8 mouse cellular contexts compared by ENCODE assay signal in genomic region chr7:16993651-16994399, GRCm38 (mm10). TPM values are rescaled to one million over a fixed set of nuclear protein-coding genes. Genes with fewer than 3 reads are reported as not detected.
DNase-seq lines count a peak whose midpoint lies in the region; ATAC-seq lines count a peak whose summit lies in the region.

No protein-coding gene starts in this region.

- peak overlapping the region; percentile 44 for H3K9ac ChIP-seq in forebrain, embryonic 15.5 days (replicated peaks)
- H3K9ac ChIP-seq in limb, embryonic 12.5 days (replicated peaks), result peak overlapping the region; percentile 87
- H3K9ac ChIP-seq in midbrain, embryonic 11.5 days (ENCODE audit: low read length), result peak overlapping the region; percentile 82

- peaks cover 38% of the 10 kb centered on the region for H3K4me1 ChIP-seq in forebrain, embryonic 15.5 days
- peaks cover 61% of the 10 kb centered on the region for H3K4me1 ChIP-seq in limb, embryonic 12.5 days (replicated peaks)
- peaks cover 39% of the 10 kb centered on the region for H3K4me1 ChIP-seq in midbrain, embryonic 11.5 days (ENCODE audit: control insufficient read depth, insufficient read depth, low read length)

- peak overlapping the region; percentile 57 for H3K27ac ChIP-seq in forebrain, embryonic 15.5 days (replicated peaks)
- H3K27ac ChIP-seq in limb, embryonic 12.5 days, result peak overlapping the region; percentile 89
- peak overlapping the region; percentile 48; the same call in 1 of the 2 replicates for H3K27ac ChIP-seq in midbrain, embryonic 11.5 days (ENCODE audit: low read depth, low read length)

- WGBS in forebrain, embryonic 15.5 days, result 3% methylated on average over 27 of the region's 27 CpGs
- WGBS in limb, embryonic 12.5 days, result under 1% methylated on average over 27 of the region's 27 CpGs
- WGBS in midbrain, embryonic 11.5 days, result 1% methylated on average over 27 of the region's 27 CpGs

- peak overlapping the region; percentile 48 for H3K4me2 ChIP-seq in forebrain, embryonic 15.5 days (replicated peaks)
- peak overlapping the region; percentile 89 for H3K4me2 ChIP-seq in limb, embryonic 12.5 days
- peak overlapping the region; percentile 73 for H3K4me2 ChIP-seq in midbrain, embryonic 11.5 days

- no peaks in the 10 kb centered on the region for H3K36me3 ChIP-seq in forebrain, embryonic 15.5 days
- H3K36me3 ChIP-seq in limb, embryonic 12.5 days, result peaks cover 39% of the 10 kb centered on the region
- H3K36me3 ChIP-seq in midbrain, embryonic 11.5 days (ENCODE audit: control insufficient read depth, insufficient read depth, low read length), result peaks cover 3% of the 10 kb centered on the region; the same call in 1 of the 2 replicates

- no peaks in the 10 kb centered on the region for H3K27me3 ChIP-seq in forebrain, embryonic 15.5 days
- no peaks in the 10 kb centered on the region for H3K27me3 ChIP-seq in limb, embryonic 12.5 days
- no peaks in the 10 kb centered on the region for H3K27me3 ChIP-seq in midbrain, embryonic 11.5 days (ENCODE audit: control insufficient read depth, insufficient read depth, low read length)

- peak overlapping the region; percentile 41 for H3K4me3 ChIP-seq in forebrain, embryonic 15.5 days
- H3K4me3 ChIP-seq in limb, embryonic 12.5 days (replicated peaks), result peak overlapping the region; percentile 73
- peak overlapping the region; percentile 46 for H3K4me3 ChIP-seq in midbrain, embryonic 11.5 days (ENCODE audit: low read depth, low read length)

- H3K9me3 ChIP-seq in forebrain, embryonic 15.5 days, result no peaks in the 10 kb centered on the region
- no peaks in the 10 kb centered on the region; the same call in 1 of the 2 replicates for H3K9me3 ChIP-seq in limb, embryonic 12.5 days
- H3K9me3 ChIP-seq in midbrain, embryonic 11.5 days (ENCODE audit: control insufficient read depth, low read length), result no peaks in the 10 kb centered on the region

- DNase-seq in 3T3-L1 (ENCODE audit: low read depth, low spot score), result peak; percentile 27
- DNase-seq in adrenal gland, adult 2 months, result peak; percentile 93
- peak; percentile 91 for DNase-seq in heart, postnatal 4 days
- DNase-seq in midbrain, embryonic 11.5 days (ENCODE audit: low spot score, missing footprints), result peak; percentile 96
- DNase-seq in testis, postnatal 14 days (ENCODE audit: low spot score), result peak; percentile 85
- no peak for DNase-seq in layer of hippocampus, adult 8-10 months (ENCODE audit: low spot score in 2 of 2)

- ATAC-seq in forebrain, embryonic 15.5 days (replicated peaks), result peak; percentile 88
- peak; percentile 94 for ATAC-seq in limb, embryonic 12.5 days (ENCODE audit: insufficient number of reproducible peaks, insufficient read depth, low FRiP score, low TSS enrichment, low read depth)
- peak; percentile 79 for ATAC-seq in midbrain, embryonic 11.5 days (ENCODE audit: low FRiP score)

RNA-seq across cellular contexts. Expression of gene Ccdc8, which starts 1.3 kb away (rescaled TPM):
- total RNA-seq in adrenal gland, adult 2 months (2021), result 10 to 100 TPM; 13.6 to 28.9 TPM
- polyA plus RNA-seq in adrenal gland, adult 2 months (2012; rRNA removed), result 7.3 and 7.5 TPM in 2 replicates
- 6.8 and 7.0 TPM in 2 replicates for polyA plus RNA-seq in forebrain, embryonic 15.5 days (2015; fragmentation: Nextera tagmentation; extraction: Ambion mirVana)
- total RNA-seq in heart, postnatal 4 days (2021), result 10 to 100 TPM; 22.0 to 24.5 TPM
- polyA plus RNA-seq in limb, embryonic 12.5 days (2016; fragmentation: Nextera tagmentation; extraction: Ambion mirVana), result 22.1 and 35.2 TPM in 2 replicates
- polyA plus RNA-seq in midbrain, embryonic 11.5 days (2014; fragmentation: Nextera tagmentation; extraction: Ambion mirVana), result 13.2 and 14.7 TPM in 2 replicates
- 1 to 10 TPM; 2.0 to 2.6 (median 2.3) TPM for total RNA-seq in layer of hippocampus, adult 8-10 months (2022)

RNA-seq across cellular contexts. Expression of gene Gm42372, which starts 10.9 kb away (rescaled TPM):
- 1 to 10 TPM; 1.1 to 1.6 TPM for total RNA-seq in adrenal gland, adult 2 months (2021)
- 0.13 and 0.33 TPM in 2 replicates for polyA plus RNA-seq in adrenal gland, adult 2 months (2012; rRNA removed)
- 3.7 and 4.3 TPM in 2 replicates for polyA plus RNA-seq in forebrain, embryonic 15.5 days (2015; fragmentation: Nextera tagmentation; extraction: Ambion mirVana)
- total RNA-seq in heart, postnatal 4 days (2021), result under 1 TPM in 1 of 2 experiments, not detected in 1; 0.05 TPM
- 0.26 and 0.32 TPM in 2 replicates for polyA plus RNA-seq in limb, embryonic 12.5 days (2016; fragmentation: Nextera tagmentation; extraction: Ambion mirVana)
- polyA plus RNA-seq in midbrain, embryonic 11.5 days (2014; fragmentation: Nextera tagmentation; extraction: Ambion mirVana), result 1.6 and 2.5 TPM in 2 replicates
- total RNA-seq in layer of hippocampus, adult 8-10 months (2022), result 10 to 100 TPM; 47.3 to 63.6 (median 51.9) TPM

RNA-seq across cellular contexts. Expression of gene Ppp5c, which starts 33.9 kb away (rescaled TPM):
- 10 to 100 TPM; 82.2 to 86.0 TPM for total RNA-seq in adrenal gland, adult 2 months (2021)
- 164 and 179 TPM in 2 replicates for polyA plus RNA-seq in adrenal gland, adult 2 months (2012; rRNA removed)
- 103 and 111 TPM in 2 replicates for polyA plus RNA-seq in forebrain, embryonic 15.5 days (2015; fragmentation: Nextera tagmentation; extraction: Ambion mirVana)
- 100 to 1,000 TPM; 109 TPM for total RNA-seq in heart, postnatal 4 days (2021)
- 126 TPM in 2 replicates for polyA plus RNA-seq in limb, embryonic 12.5 days (2016; fragmentation: Nextera tagmentation; extraction: Ambion mirVana)
- polyA plus RNA-seq in midbrain, embryonic 11.5 days (2014; fragmentation: Nextera tagmentation; extraction: Ambion mirVana), result 101 and 108 TPM in 2 replicates
- total RNA-seq in layer of hippocampus, adult 8-10 months (2022), result 100 to 1,000 TPM; 147 to 166 (median 151) TPM

RNA-seq across cellular contexts. Expression of gene Pnmal1, which starts 34.3 kb away (rescaled TPM):
- 1 to 10 TPM; 2.6 to 7.2 TPM for total RNA-seq in adrenal gland, adult 2 months (2021)
- polyA plus RNA-seq in adrenal gland, adult 2 months (2012; rRNA removed), result 0.45 and 0.57 TPM in 2 replicates
- polyA plus RNA-seq in forebrain, embryonic 15.5 days (2015; fragmentation: Nextera tagmentation; extraction: Ambion mirVana), result 47.9 and 53.1 TPM in 2 replicates
- not detected for total RNA-seq in heart, postnatal 4 days (2021)
- 1.4 and 1.5 TPM in 2 replicates for polyA plus RNA-seq in limb, embryonic 12.5 days (2016; fragmentation: Nextera tagmentation; extraction: Ambion mirVana)
- 22.5 and 23.7 TPM in 2 replicates for polyA plus RNA-seq in midbrain, embryonic 11.5 days (2014; fragmentation: Nextera tagmentation; extraction: Ambion mirVana)
- total RNA-seq in layer of hippocampus, adult 8-10 months (2022), result 100 to 1,000 TPM in 2 of 4 experiments, 10 to 100 TPM in 2; 93.0 to 128 (median 106) TPM

RNA-seq across cellular contexts. Expression of gene Pnmal2, which starts 49.3 kb away (rescaled TPM):
- 10 to 100 TPM; 19.7 to 47.9 TPM for total RNA-seq in adrenal gland, adult 2 months (2021)
- polyA plus RNA-seq in adrenal gland, adult 2 months (2012; rRNA removed), result 9.9 and 10.9 TPM in 2 replicates
- 87.4 and 102 TPM in 2 replicates for polyA plus RNA-seq in forebrain, embryonic 15.5 days (2015; fragmentation: Nextera tagmentation; extraction: Ambion mirVana)
- total RNA-seq in heart, postnatal 4 days (2021), result 1 to 10 TPM; 6.3 to 7.3 TPM
- polyA plus RNA-seq in limb, embryonic 12.5 days (2016; fragmentation: Nextera tagmentation; extraction: Ambion mirVana), result 16.6 and 16.9 TPM in 2 replicates
- polyA plus RNA-seq in midbrain, embryonic 11.5 days (2014; fragmentation: Nextera tagmentation; extraction: Ambion mirVana), result 8.3 and 8.6 TPM in 2 replicates
- 100 to 1,000 TPM; 311 to 360 (median 338) TPM for total RNA-seq in layer of hippocampus, adult 8-10 months (2022)

Comparison
In these comparisons a context has a peak if more than half of its experiments do, and no peak if none do; other contexts are left out.
1. DNase-seq: peak in 3T3-L1 (single experiment), adrenal gland, adult 2 months (single experiment), heart, postnatal 4 days (single experiment), midbrain, embryonic 11.5 days (single experiment) and testis, postnatal 14 days (single experiment); none in layer of hippocampus, adult 8-10 months (0 of 2).
2. Peak in every context shown above with its lines, with median percentiles within 50 percentile points of each other: ATAC-seq, H3K27ac ChIP-seq, H3K4me2 ChIP-seq, H3K4me3 ChIP-seq and H3K9ac ChIP-seq.